Mouse (Mus musculus) heart, adult 2 months (tissue): ENCODE results near the gene Afap1l2.

ENCODE experiments used
- CTCF ChIP-seq: fragments of 200-600 bp; IDR thresholded peaks from 2 replicates; pipeline ENCODE4 v1.8.1; 2022; ENCODE audit warnings: antibody characterized with exemption, mild to moderate bottlenecking, moderate library complexity
- EP300 ChIP-seq: fragments of 200-500 bp; IDR thresholded peaks from 2 replicates; pipeline ENCODE4 v1.6.1; 2011; ENCODE audit warnings: low read depth, low read length, control low read depth; ENCODE audit not compliant: insufficient read depth
- POLR2A ChIP-seq: fragments of 200-500 bp; IDR thresholded peaks from 2 replicates; pipeline ENCODE4 v1.6.1; 2011; ENCODE audit warnings: mild to moderate bottlenecking, low read depth, low read length, control low read depth; ENCODE audit not compliant: insufficient read depth

GRCm38 (mm10) chr19:56937911-56938310 lies 70.1 kb downstream of the Afap1l2 start:
- TF ChIP-seq POLR2A (no peak), CTCF (no peak), EP300 (no peak)
